Mouse (Mus musculus): ENCODE results near the gene Cecr2.
"Not testable (repeated sequence)": the region's sequence is repeated elsewhere in the genome, so short reads cannot be mapped to it uniquely, and the experiment has no call there.

Cecr2 gene

DNA sequence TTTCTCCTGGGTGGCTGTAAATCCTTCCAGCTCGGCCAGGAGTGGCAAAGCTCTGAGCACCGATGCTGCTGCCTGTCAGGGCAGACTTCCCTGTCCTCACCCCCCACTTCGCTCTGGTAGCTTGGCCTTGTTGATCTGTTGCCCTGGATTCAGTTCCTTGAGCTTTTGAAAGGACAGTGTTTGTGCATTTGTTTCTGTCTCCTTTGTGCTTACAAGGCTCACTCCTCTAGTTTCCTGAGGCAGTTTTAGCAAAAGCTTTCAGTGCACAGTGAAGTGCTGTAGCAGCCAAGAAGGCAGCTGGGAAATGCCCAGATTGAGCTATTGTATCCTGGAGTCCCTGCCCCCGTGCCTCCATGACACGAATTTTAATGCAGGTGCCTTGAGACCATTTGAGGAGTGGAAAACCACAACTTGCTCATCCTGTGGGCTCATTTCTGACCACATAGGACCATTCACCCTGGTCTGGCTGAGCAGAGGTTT lies 107.0 kb downstream of the Cecr2 start, which contains the start of gene Slc25a18:
Slc25a18 (plus strand) TSS at position 430 of the 480 bp plus-strand sequence.
- no peak for DNase-seq (ENCODE audit: low spot score)

DNA sequence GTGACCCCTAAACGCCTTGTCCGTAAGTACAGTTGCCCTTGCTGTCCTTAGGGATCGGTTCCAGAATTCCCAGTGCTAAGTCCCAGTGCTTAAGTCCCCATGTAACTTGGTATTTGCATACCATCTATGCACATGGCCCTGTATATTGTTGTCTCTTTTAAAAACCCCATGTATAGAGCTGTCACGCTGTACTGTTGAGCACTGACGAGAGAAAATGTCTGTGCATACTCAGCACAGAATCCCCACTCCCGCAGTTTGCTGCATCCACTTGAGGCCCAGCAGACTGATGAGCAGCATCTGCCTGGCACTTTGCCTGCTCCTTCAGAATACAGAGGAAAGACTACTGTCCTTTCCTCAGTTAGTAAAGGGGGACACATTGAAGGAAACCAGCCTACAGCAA lies 107.6 kb downstream of the Cecr2 start:
- DNase-seq (ENCODE audit: low spot score) = no peak

DNA sequence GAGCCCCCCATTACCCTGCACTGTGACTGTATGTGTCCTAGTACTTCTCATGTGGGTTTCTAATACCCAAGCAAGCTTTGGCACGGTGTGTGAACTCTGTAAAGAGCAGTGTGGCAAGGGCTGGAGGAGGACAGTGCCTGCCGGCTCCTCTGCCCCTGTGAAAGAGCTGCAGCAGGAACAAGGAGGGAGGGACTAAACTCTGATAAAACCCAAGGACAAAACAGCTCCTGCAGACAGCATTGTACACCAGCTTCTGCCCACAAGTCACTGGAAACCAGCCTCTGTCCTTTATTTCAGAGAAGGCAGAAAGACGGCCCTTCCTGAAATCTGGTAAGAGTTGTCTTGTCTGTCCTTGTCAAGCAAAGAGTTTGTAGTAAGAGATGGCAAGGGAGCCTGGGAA lies 110.1 kb downstream of the Cecr2 start:
- peak; percentile 29 for DNase-seq (ENCODE audit: low spot score)

DNA sequence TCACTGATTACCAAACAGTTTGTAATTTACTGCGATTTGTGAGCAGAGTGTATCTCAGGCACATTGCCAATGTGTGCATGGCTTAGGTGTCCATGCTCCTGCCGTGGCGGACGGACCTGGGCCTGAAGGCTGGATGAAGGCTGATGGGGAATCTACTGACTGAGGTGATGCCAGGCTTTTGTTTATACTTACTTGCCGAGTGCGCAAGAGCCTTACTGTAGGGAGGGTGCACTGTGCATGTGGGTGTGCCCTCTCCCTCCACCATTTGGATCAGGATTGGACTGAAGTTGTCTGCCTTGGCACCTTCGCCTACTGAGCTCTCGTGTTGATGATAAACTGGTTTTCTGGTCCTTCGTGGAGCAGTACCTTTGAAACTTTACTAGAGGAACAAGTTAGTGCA lies 111.4 kb downstream of the Cecr2 start:
- DNase-seq (ENCODE audit: low spot score) = no peak

DNA sequence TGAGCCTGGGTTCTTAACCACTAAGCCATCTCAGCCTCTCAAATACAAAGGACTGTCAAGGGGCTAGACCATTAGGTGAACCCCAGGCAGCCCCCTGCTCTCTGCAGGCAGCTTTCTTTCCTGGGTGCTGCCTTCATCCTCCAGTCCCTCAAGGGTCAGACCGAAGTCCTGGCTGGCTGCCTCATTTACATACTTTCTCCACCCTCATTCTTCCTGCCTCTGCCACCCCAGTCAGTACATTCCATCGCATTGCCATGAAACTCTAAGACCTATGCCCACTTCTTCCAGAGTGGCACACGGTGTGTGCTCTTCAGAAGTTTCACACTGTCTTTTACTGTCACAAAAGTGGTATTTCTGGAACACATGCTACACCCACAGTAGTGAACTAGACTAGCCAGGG lies 112.1 kb downstream of the Cecr2 start:
- DNase-seq (ENCODE audit: low spot score) = no peak

DNA sequence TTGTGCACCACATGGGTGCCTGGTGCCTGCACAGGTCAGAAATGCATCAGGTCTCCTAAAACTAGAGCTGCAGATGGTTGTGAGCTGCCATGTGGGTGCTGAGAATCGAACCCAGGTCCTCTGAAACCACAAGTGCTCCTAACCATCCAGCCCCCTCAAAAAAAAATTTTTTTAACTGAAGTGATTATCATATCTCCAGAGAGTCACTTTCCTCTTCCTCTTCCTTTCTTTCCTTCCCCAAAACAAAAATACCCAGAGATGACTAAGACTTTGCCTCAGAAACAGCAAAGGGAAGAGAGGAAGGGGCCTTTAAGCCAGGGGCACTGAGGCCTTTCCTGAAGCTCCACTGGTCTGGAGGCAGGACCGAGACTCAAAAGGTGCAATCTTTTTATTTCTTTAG lies 116.8 kb downstream of the Cecr2 start:
- no peak for DNase-seq (ENCODE audit: low spot score)

DNA sequence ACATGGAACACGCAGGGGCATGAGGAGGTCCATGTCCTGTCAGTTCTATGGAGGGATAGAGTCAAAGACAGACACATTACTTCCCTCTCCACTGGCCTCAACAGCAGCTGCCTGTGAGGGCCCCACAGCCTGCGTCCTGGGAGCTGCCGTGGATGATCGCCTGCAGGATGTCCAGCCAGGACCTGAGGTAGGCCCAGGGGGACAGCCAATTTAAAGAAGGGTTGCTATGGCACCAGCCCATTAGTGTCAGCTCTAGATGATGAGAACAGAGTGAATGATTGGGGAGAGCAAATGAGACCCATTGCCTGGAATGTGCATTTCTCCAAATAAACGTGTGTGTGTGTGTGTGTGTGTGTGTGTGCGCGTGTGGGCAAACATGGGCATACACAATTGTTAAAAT lies 118.2 kb downstream of the Cecr2 start:
- no peak for DNase-seq (ENCODE audit: low spot score)

DNA sequence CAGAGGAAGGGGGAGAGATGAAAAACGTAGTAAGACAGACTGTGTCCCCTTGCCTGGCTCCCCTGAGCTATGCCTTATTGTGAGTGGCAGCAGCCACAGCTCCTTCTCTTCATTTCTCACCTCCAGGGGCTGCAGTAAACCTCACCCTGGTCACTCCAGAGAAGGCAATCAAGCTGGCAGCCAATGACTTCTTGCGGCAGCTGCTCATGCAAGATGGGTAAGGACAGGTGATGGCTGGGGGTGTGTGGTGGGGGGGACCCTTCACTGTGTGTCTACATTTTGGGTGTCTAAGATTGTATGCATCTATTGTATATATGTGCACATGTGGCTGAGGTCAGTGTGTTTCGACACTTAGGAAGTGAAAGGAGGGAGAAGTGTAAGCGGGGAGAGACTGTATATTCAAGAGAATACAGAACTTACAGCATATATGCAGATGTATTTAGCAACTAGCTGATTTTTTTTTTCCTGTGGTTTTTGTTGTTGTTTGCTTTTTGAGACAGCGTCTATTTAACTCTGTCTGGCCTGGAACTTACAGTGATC lies 122.0 kb downstream of the Cecr2 start:
- DNase-seq (ENCODE audit: low spot score) = no peak

DNA sequence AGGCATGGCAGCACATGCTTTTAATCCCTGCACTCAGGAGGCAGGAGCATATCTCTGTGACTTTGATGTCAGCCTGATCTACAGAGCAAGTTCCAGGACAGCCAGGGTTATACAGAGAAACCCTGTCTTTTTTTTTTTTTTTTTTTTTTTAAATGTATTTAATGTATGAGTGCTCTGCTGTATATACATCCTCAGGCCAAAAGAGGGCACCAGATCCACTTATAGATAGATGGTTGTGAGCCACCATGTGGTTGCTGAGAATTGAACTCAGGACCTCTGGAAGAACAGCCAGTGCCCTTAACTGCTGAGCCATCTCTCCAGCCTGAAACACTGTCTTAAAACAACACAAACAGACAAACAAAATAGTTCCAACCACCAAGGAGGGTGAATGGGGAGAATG lies 122.7 kb downstream of the Cecr2 start:
- DNase-seq (ENCODE audit: low spot score) = no peak

DNA sequence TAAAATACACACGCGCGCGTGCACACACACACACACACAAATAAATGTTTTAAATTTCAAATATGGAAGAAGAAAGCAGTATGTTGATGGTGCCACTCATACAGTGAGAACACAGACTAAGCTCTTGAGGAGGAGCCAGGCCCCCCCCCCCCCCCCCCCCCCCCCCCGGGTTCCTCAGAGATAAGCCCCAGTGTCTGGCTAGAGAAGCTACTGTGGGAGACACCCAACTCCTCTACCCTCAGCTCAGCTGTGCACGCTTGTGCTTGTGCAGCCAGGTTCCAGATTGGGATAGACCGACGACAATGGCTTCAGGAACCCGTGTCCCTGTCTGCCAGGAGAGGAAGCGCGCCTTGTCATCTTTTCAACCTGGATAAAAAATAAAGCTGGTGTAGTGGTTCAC lies 124.0 kb downstream of the Cecr2 start:
- no peak for DNase-seq (ENCODE audit: low spot score)

DNA sequence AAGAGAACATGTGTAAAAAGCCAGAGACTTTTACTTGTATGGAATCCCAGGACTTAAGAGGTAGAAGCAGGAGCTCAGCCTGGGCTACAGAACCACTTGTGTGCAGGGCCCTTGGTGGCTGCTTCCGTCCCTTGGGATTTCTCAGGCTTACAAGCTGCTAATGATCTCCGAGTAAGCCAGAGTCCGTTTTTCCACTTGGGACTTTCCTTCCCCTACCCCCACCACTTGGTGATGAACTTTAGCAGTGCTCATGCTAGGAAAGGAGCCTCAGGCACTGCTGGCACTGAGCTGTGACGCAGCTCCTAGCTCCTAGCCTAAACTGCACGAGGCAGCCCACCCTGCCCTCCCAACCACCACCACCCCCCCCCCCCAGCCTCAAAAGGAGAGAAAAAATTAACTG lies 124.5 kb downstream of the Cecr2 start:
- DNase-seq (ENCODE audit: low spot score) = no peak

DNA sequence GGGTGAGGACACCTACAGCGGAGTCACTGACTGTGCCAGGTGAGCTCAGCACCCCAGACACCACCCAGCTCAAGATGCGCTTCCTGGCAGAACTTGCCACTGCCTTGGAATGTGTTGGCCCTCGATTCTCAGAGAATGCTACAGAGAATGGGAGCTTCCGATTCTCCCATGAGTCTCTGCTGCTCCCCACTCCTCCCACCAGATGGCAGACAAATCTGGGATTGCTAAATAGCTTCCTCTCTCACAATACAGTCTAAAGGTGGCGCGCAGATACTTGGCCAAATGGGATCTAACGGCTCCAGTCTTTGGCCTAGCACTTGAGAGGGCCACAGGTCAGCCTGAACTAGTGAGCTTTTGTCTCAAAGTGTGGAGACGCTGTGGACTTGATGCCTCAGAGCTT lies 126.8 kb downstream of the Cecr2 start:
- no peak for DNase-seq (ENCODE audit: low spot score)

DNA sequence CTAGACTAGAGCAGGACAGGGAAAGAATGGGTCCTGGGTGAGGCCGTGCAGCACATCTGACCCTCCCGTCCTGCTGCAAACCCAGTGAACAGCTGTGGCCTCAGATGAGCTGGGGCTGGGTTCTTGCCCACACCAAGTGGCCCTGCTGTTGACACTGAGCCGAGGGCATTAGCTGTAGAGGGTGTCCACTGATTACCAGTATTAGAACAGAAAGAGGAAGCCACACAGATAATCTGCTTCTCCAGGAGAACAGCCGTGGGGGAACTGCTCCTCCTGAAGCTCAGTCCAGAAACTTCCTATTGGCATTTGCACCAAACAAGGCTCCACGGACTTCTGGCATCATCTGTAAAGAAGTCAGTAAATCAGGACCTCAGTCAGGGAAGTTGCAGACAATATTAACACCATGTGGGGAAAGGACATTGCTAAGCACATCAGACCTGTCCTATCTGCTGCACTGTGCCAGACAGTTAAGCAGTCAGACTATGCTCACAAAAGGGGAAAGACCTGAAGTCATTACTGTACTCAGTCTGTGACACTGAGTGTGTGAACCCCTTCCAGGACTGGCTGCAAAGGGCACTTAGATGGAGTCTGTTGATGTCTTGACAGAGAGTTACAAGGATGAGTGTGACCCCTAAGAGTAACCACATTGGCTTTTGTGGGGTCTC lies 129.4 kb downstream of the Cecr2 start:
- no peak for DNase-seq (ENCODE audit: low spot score)

DNA sequence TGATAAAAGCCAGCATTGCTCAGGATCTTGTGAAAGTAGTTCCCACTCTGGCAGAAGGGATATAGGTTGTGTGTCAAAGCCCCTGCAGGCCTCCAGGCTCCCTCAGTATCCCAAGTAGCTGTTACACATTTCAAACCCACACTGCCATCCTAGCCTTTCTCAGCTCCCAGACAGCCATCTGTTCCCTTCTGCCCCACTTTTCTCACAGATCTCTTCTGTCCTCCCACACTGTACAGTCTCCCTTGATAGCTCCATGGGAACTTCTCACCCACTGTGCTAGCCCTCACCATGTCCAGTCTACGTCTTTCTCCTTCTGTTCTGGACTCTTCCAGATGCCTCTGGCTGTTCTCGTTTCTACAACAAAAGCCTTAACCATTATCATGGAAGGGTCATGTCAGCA lies 129.9 kb downstream of the Cecr2 start:
- DNase-seq (ENCODE audit: low spot score) = no peak

DNA sequence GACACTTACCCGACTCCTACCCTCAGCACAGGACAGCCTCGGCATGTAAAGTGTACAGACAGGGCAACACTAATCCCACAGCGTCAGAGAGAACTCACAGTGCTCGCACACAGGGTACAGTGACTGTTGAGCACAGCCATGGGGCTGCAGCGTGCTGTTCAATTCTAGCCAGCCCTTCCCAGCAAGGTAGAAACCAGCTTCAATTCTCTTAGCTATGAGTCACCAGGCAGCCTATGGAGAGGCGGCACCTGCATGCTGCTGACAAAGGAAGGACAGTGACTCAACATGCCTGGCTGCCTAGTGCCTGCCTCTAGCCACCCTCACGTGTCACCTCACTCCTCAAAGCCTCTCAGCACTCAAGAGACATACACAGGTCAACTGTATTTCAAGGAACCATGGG lies 131.8 kb downstream of the Cecr2 start:
- DNase-seq (ENCODE audit: low spot score) = no peak

DNA sequence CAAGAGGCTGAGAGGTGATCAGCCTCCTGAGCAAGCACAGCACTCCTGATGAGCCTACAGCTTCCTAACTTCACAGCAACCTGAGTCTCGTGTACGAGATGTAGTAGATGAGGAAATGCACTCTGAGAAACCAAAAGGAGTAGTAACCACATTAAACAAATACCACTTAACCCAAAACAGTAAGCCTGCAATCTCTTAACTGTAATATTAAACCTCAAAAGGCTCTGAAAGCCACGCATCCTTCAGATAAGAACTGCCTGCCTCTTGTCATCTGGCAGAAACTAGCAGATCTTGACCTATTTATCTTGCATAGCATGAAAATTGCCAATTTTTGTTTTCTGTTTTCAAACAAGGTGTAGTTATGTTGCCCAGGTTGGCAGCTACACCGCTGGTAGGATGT lies 132.7 kb downstream of the Cecr2 start:
- DNase-seq (ENCODE audit: low spot score) = no peak

DNA sequence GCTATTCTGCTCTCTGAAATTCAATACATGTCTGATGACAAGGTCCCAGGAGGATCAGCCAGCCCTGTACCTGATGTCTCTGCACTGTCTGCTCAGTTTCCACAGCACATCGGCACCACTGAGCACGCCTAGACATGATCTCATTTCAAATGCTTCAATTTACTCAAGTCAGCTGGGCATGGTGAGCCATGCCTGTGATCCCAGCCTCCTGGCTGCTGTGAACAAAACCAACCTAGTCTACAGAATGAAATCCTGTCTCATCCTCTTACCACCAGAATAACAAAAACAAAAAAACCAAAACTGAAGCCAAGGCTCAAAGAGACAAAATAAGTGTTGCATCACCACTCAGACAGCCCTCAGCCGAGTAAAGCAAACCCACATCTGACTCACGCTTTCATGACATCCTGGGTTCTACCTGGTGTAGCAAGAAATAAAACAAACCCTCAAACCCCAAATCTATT lies 133.4 kb downstream of the Cecr2 start:
- DNase-seq (ENCODE audit: low spot score) = no peak

DNA sequence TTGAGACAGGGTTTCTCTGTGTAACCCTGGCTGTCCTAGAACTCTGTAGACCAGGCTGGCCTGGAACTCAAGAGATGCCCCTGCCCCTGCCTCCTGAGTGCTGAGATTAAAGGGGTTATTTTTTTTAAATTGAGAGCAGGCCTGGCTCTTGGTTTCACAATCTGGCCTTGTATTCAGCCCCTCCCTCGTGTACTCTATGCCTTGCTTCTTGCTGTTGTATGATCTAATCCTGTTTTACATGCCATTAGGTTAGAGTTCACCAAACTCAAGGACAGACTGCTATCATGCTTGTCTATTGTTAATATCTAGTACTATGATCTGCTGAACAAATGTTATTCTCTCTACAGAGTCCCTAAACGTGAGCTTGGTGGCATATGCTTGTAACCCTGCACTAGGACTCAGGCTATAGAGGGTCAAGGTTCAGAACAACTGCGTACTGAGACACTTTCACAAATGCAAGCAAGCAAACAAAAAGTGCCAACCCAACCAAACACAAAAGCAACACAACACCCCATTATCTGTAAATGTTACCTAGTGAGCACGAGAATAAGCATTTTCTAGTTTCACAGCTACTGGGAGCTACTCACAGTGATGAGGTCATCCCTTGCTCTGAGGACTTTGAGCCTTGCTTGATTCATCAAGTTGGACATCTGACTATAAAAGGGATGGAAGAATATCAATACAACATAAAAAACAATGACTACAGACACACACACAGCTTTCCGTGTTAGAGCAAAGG lies 141.0 kb downstream of the Cecr2 start:
- DNase-seq (ENCODE audit: low spot score) = no peak

DNA sequence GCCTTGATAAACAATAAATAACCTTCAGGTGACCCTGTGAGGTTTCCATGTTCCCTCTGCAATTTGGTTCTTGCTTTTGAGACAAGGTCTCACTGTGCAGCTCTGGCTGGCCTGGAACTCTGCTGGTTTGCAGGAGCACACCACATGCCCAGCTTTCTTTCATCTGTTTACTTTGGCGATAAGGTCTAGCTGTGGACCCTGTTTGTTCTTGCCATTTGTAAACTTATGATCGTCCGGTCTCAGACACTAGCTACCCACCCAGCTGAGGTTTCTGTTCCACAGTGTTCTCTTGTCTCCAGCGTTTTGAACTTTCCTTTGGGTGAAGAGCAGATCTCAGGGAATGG lies 141.5 kb downstream of the Cecr2 start:
- no peak for DNase-seq (ENCODE audit: low spot score)

DNA sequence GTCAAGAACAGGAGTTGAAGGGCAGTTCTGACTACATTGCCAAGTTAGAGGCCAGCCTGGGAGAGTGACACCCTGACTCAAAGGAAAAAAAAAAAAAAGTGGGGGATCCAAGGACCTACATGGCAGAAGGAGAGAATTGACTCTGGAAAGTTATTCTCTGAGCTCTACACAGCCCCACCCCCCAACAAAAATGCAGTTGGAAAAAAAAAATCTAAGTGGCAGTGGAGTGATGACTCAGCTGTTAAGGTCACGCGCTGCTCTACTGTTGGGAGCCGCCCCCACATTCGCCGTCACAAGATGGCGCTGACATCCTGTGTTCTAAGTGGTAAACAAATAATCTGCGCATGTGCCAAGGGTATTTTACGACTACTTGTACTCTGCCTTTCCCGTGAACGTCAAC lies 145.8 kb downstream of the Cecr2 start:
- DNase-seq (ENCODE audit: low spot score) = not testable (repeated sequence)

DNA sequence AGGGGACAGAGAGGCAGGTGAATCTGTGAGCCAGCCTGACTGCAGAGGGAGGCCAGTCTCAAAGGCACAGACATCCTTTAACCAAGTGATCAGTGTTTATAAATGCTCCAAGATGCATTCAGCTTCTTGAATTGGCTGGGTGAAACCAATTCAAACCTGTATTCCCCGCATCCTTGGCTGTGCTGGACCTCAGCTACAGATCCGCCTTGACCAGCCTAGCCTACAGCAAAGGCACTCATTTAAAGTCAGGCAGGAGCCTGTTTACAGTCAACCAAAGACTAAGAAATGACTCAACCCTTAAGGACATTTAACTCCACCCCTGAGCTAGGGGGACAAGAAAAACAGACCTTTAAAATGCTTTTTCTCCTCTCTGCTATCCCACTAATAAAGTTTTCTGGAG lies 153.1 kb downstream of the Cecr2 start:
- no peak for DNase-seq (ENCODE audit: low spot score)

DNA sequence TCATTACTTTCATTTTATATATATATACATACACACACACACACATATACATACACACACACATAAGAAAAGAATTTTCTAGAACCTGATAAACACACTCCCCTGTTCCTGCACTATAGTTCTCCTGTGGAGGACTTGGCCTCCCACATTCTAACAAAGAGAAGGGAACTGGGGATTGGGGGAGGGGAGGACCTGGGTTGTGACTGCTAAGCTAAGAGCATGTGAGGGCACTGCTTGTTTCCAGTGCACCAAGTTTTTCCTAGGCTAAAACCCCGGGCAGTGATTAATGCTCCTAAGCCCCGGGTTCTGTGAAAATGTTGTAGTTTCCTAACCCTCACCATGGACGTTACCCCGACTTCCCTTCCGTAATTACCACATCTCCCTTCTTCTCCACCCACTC lies 154.0 kb downstream of the Cecr2 start:
- no peak for DNase-seq (ENCODE audit: low spot score)
